Mouse (Mus musculus): ENCODE results near the gene Atg2a.

DNA sequence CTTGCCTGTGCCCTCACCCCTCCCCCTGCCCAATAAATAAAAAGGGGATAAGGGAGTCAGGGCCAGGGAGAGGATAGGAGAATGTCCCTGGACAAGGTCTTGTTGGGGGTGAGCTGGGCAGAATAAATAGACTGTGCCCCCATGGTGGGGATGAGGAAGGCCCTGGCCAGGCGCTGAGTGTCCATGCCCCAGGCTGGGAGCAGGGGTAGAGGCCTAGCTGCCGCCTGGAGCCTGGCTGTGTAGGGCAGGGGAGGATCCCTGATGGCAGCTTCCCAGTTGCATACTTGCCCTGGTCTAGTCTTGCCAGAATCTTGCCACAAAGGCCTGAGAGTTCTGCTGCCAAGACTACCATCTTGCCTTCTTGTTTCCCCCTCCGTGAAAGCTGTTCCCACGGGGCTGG, 13.6 kb upstream of the Atg2a start:
- TF ChIP-seq CTCF (IDR thresholded peaks at IDR 0.05; ENCODE audit: low read depth, low read length) (no peak), GATA1 (IDR thresholded peaks at IDR 0.05; ENCODE audit: borderline replicate concordance, low read length) (no peak), POLR2AphosphoS5 (IDR thresholded peaks at IDR 0.05; ENCODE audit: insufficient replicate concordance, low read depth, low read length) (no peak), TAL1 (conservative IDR thresholded peaks at IDR 0.05; ENCODE audit: low read depth, low read length) (no peak), GATA2 (IDR thresholded peaks at IDR 0.05; ENCODE audit: borderline replicate concordance, low read depth, low read length) (no peak)
